Mouse (Mus musculus) left cerebral cortex, adult 8-10 months (tissue): Measurements from ENCODE around the gene Rprd1b. TPM values are rescaled to one million over a fixed set of nuclear protein-coding genes. Genes with fewer than 3 reads are reported as not detected.

Experiments used
- DNase-seq, 2 experiments: peaks; one replicate each; pipeline ENCODE4 v3.0.0; 2022; ENCODE audit warnings: low spot score in 2 of 2
- total RNA-seq, 4 experiments: library from RNA; stranded (reverse); gene quantifications; 2 replicates each; pipeline ENCODE4 v1.2.4; 2022

The Rprd1b gene
- total RNA-seq, 4 experiments from 2014 or later = 64.6 to 72.5 (median 68.2) TPM

DNA sequence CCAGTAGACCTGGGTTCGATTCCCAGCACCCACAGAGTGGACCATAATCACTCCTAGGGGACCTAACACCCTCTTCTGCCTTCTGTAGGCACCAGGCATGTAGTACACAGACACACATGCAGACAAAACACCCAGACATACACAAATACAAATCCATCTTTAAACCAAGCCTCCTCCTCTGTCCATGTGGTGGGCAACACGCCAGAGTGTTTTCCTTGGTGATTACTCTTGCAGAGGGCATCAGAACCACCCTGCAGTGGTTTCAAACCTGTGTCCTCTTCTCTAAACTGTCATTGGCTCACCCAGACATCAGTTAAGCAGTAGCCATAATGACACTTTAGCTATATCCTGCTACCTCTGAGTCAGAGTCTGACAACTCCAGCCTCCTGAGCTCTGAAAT lies 142.1 kb downstream of the Rprd1b start:
- no peak for DNase-seq

DNA sequence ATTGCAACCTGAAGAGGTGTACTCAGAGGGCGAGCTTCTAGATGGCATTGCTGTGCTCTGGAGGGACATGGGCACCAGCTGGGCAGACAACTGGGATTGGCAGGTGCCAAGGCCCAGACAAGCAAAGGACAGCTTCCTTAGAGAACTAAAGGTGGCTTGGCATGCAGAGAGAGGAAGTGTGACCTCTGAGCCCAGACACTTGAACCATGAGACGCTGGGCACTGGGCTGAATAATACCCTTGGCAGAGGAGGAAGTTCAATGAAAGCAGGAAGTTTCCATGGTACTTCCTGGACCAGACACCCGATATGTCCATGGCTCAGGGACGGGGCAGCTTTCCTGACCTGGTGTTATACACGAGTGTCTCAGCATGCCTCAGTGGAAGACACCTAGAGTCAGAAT lies 146.1 kb downstream of the Rprd1b start:
- DNase-seq = no peak

GRCm38 (mm10) chr2:158174958-158175357 lies 146.7 kb downstream of the Rprd1b start:
- no peak for DNase-seq

GRCm38 (mm10) chr2:158175433-158175832 lies 147.1 kb downstream of the Rprd1b start:
- no peak for DNase-seq

GRCm38 (mm10) chr2:158176763-158177162 lies 148.5 kb downstream of the Rprd1b start:
- DNase-seq = no peak

DNA sequence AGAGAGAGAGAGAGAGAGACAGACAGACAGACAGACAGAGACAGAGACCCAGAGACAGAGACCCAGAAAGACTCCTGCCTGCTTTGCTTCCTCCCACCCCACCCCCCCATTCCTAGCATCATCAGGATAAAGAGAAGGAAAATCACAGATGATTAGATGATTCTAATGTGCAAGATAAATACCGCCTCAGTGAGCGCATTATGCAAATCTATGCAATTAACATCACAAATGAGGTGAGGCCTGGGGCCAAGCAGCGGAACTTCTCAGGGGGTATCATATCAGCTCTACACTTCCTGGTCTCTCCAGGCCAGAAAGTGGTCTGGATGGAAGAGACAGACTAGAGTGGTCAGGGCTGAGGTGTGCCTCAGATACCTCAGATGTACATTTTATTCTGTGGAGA lies 149.3 kb downstream of the Rprd1b start:
- no peak for DNase-seq

DNA sequence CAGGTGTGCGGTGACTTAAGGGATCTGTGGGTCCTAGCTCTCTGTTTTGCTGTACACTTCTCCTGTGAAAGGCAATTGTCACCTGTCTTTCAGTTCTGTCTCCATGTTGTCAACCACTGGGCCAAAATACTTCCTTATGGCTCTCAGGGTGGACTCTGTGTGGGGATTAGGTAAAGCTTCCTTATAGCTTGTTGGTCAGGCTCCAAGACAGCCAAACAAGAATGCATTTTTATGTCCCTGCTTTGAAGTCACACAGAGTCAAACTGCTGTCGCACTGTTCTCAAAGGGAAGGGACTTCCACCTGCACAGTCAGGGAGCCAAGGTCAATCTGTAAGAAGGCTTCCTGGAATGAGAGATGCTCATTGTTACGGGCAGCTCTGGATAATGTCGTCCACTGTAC lies 149.8 kb downstream of the Rprd1b start:
- DNase-seq = no peak

DNA sequence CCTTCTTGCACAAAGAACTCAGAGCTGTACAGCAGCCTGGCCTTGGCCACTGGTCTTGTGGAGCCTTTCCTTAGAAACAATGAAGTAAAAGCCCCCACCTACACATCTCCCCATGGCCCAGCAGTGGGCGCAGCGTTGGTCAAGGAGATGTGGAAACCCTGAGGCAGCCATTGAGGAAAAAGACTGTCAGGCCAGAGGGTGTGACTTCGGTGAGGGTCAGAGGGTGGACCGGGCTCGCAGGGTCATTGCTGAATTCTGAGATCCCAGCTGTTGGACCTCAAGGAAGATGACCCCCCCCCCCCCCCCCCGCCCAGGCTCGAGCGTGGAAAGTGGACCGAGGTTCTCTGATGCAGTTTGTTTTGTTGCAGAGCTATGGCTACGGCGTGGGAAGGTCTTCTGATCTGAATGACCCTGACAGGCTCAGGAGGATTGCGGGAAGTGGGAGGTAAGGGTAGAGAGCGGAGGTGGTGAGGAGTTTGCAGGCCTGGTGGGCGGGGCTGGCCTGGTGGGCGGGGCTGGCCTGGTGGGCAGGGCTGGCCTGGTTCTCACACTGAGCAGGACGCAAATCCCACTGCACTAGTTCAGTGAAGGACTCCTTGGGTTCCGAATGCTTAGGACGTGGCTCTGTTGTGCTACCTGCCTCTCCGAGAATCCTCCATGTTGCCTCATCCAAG lies 150.5 kb downstream of the Rprd1b start:
- DNase-seq = no peak

DNA sequence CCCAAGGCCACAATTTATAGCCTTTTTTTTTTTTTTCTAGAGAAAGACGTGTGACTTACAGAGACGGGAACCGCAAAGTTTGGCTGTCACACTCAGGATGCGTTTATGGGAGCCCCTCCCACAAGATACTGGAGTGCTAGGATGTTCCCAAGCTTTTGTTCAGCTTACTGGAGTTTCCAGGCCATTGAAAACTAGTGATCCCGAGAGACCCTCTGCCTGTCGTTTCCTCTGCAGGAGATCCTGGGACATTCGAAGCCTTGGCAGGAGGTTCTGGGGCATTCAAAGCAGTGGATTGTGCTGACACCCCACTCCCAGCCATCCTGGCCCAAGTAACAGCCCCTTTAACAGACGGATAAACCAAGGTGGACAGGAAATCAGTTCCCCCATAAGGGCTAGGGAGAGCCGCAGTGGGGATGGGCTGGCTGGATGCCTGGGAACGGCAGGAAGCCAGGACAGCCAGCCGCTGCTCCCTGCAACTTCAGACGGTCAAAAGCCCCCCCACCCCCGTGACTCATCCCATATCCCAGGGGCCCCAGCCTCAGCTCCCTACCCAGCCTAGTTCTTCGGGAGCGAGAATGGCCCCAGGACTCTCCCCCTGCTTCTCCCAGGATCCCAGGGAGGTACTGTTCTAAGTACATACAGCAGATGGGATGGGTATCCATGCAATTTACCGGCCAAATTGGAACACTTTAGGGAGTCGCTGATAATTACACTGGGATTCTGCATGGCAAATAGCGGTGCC lies 151.2 kb downstream of the Rprd1b start:
- no peak for DNase-seq

DNA sequence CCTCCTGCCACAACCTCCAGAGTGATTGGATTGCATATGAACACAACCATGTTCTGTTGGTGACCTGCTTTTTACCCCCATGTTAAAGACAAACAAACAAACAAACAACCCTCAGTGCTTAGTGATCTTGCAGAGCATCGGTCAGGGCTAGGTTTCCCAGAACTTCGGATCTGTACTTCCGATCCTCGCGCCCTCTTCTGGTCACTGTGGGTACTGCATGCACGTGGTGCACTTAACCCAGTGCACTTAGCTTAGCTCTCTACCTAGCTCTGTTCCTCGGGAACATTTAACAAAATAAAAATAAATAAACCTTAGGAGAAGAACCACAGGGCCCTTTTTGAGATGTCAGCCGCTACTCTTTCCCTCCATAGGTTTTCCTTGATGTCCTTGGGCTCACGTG lies 152.5 kb downstream of the Rprd1b start:
- DNase-seq = no peak

Other genes starting within 250 kb of the Rprd1b start
- gene Vstm2l, start 113.8 kb upstream of the Rprd1b start, total RNA-seq = 100 to 1,000 TPM; 131 to 164 (median 153) TPM
- 10 to 100 TPM; 23.6 to 25.7 (median 24.7) TPM for gene Tti1, start 64 bp upstream of the Rprd1b start, total RNA-seq
- 10 to 100 TPM in 3 of 4 experiments, 1 to 10 TPM in 1; 9.3 to 13.7 (median 10.1) TPM for gene Tgm2, start 117.9 kb downstream of the Rprd1b start, total RNA-seq
- 1 to 10 TPM; 3.3 to 4.4 (median 4.1) TPM for gene D630003M21Rik, start 200.7 kb downstream of the Rprd1b start, total RNA-seq
- gene Bpi, start 229.6 kb downstream of the Rprd1b start, total RNA-seq = not detected